Mouse (Mus musculus) erythroblast, embryonic 14.5 days (primary cell): ENCODE measurements around the gene Slc16a8.

Experiments used
- GATA1 ChIP-seq: IDR thresholded peaks from 2 replicates; pipeline ENCODE4 v1.6.1; 2012; ENCODE audit warnings: low read length, inconsistent platforms, mixed read lengths
- TAL1 ChIP-seq: IDR thresholded peaks from 3 replicates; pipeline ENCODE4 v1.6.1; 2012; ENCODE audit warnings: low read length, inconsistent platforms, mixed read lengths

GRCm38 (mm10) chr15:79208211-79208610, 46.4 kb downstream of the Slc16a8 start:
- TF ChIP-seq GATA1: no peak
- TF ChIP-seq TAL1: no peak
